Mouse (Mus musculus): Measurements from ENCODE around the gene Il1rapl2. TPM values are rescaled to one million over a fixed set of nuclear protein-coding genes. Genes with fewer than 3 reads are reported as not detected.

The Il1rapl2 gene
- total and polyA plus RNA-seq, 2 experiments = not detected

- Histone ChIP-seq H3K4me3 (ENCODE audit: insufficient read depth, low read depth, low read length) (no peak overlapping the region), H3K9ac (ENCODE audit: low read depth, low read length) (no peak overlapping the region), H3K36me3 (ENCODE audit: control insufficient read depth, insufficient read depth, low read length) (no peaks in the 10 kb centered on the region), H3K79me2 (ENCODE audit: control insufficient read depth, insufficient read depth, low read length) (no peaks in the 10 kb centered on the region), H3K27ac (replicated peaks; ENCODE audit: insufficient read depth, low read depth, low read length) (no peak overlapping the region), H3K27me3 (ENCODE audit: control insufficient read depth, insufficient read depth, low read length) (no peaks in the 10 kb centered on the region), H3K4me1 (ENCODE audit: control insufficient read depth, insufficient read depth, low read length) (no peaks in the 10 kb centered on the region)
- 82% methylated on average over 5 of the region's 5 CpGs for WGBS
- TF ChIP-seq POLR2A (IDR thresholded peaks at IDR 0.05; ENCODE audit: extremely low read depth, insufficient read depth, low read length) = no peak
- no peak for TF ChIP-seq CTCF (IDR thresholded peaks at IDR 0.05; ENCODE audit: low read depth, low read length)
- DNase-seq (ENCODE audit: extremely low read depth, low read depth, low spot score) = no peak
Observed at GRCm38 (mm10) chrX:137971306-137971705, 400.9 kb downstream of the Il1rapl2 start.

DNA sequence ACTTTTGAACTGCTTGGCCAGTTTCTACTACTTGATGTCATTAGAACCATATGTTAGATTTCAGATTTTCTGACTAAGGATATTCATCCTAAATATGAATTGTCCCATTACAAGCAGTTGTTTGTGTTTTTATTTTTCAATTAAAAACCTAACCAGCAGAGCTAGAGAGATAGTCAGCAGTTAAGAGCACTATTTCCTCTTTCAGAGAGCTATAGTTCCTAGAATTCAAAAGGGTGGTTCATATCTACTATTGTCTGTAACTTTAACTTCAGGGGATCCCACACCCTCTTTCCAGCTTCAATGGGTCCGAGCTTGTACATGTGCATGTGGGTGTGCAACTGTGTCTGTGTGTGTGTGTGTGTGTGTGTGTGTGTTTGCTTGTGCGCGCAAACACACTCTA is 472.7 kb downstream of the Il1rapl2 start:
- 81% methylated on average over 3 of the region's 3 CpGs for WGBS
- H3K4me1 ChIP-seq (ENCODE audit: control insufficient read depth, insufficient read depth, low read length) = no peaks in the 10 kb centered on the region
- H3K36me3 ChIP-seq (ENCODE audit: control insufficient read depth, insufficient read depth, low read length) = no peaks in the 10 kb centered on the region
- no peak for TF ChIP-seq CTCF (IDR thresholded peaks at IDR 0.05; ENCODE audit: low read depth, low read length)
- TF ChIP-seq POLR2A (IDR thresholded peaks at IDR 0.05; ENCODE audit: extremely low read depth, insufficient read depth, low read length) = no peak
- H3K27ac ChIP-seq (replicated peaks; ENCODE audit: insufficient read depth, low read depth, low read length) = no peak overlapping the region
- H3K27me3 ChIP-seq (ENCODE audit: control insufficient read depth, insufficient read depth, low read length) = no peaks in the 10 kb centered on the region
- DNase-seq (ENCODE audit: extremely low read depth, low read depth, low spot score) = no peak
- H3K4me3 ChIP-seq (ENCODE audit: insufficient read depth, low read depth, low read length) = no peak overlapping the region
- H3K79me2 ChIP-seq (ENCODE audit: control insufficient read depth, insufficient read depth, low read length) = no peaks in the 10 kb centered on the region
- H3K9ac ChIP-seq (ENCODE audit: low read depth, low read length) = no peak overlapping the region

- H3K27ac ChIP-seq (replicated peaks; ENCODE audit: insufficient read depth, low read depth, low read length) = no peak overlapping the region
- no peak overlapping the region for H3K4me3 ChIP-seq (ENCODE audit: insufficient read depth, low read depth, low read length)
- H3K27me3 ChIP-seq (ENCODE audit: control insufficient read depth, insufficient read depth, low read length) = no peaks in the 10 kb centered on the region
- no peaks in the 10 kb centered on the region for H3K79me2 ChIP-seq (ENCODE audit: control insufficient read depth, insufficient read depth, low read length)
- DNase-seq (ENCODE audit: extremely low read depth, low read depth, low spot score) = no peak
- no peak for TF ChIP-seq CTCF (IDR thresholded peaks at IDR 0.05; ENCODE audit: low read depth, low read length)
- TF ChIP-seq POLR2A (IDR thresholded peaks at IDR 0.05; ENCODE audit: extremely low read depth, insufficient read depth, low read length) = no peak
- H3K4me1 ChIP-seq (ENCODE audit: control insufficient read depth, insufficient read depth, low read length) = no peaks in the 10 kb centered on the region
- H3K36me3 ChIP-seq (ENCODE audit: control insufficient read depth, insufficient read depth, low read length) = no peaks in the 10 kb centered on the region
- no peak overlapping the region for H3K9ac ChIP-seq (ENCODE audit: low read depth, low read length)
- 55% methylated on average over 6 of the region's 6 CpGs for WGBS
Observed at GRCm38 (mm10) chrX:138103954-138104353, 533.5 kb downstream of the Il1rapl2 start.

DNA sequence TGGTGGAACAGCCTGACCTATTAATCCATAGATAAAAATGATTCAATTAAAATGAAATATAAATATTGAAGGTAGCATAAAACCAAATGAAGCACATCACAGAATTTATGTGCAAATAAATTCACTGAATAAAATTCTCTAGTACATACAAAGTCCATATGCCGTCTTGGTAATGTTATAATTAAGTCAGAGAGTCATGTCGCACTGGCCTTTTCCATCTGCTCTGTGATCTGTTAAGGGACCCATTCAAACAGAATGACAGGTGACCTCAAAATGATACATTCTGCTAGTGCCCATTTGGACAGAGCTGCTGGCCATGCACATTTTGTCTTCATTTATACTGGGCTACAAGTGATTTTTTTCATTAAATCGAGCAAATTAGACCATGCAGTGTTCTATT is 534.3 kb downstream of the Il1rapl2 start:
- H3K79me2 ChIP-seq (ENCODE audit: control insufficient read depth, insufficient read depth, low read length) = no peaks in the 10 kb centered on the region
- H3K27ac ChIP-seq (replicated peaks; ENCODE audit: insufficient read depth, low read depth, low read length) = no peak overlapping the region
- TF ChIP-seq CTCF (IDR thresholded peaks at IDR 0.05; ENCODE audit: low read depth, low read length) = no peak
- TF ChIP-seq POLR2A (IDR thresholded peaks at IDR 0.05; ENCODE audit: extremely low read depth, insufficient read depth, low read length) = no peak
- H3K4me1 ChIP-seq (ENCODE audit: control insufficient read depth, insufficient read depth, low read length) = no peaks in the 10 kb centered on the region
- no peak for DNase-seq (ENCODE audit: extremely low read depth, low read depth, low spot score)
- no peak overlapping the region for H3K9ac ChIP-seq (ENCODE audit: low read depth, low read length)
- no peaks in the 10 kb centered on the region for H3K36me3 ChIP-seq (ENCODE audit: control insufficient read depth, insufficient read depth, low read length)
- no peak overlapping the region for H3K4me3 ChIP-seq (ENCODE audit: insufficient read depth, low read depth, low read length)
- no peaks in the 10 kb centered on the region for H3K27me3 ChIP-seq (ENCODE audit: control insufficient read depth, insufficient read depth, low read length)
- 77% methylated on average over 3 of the region's 3 CpGs for WGBS

DNA sequence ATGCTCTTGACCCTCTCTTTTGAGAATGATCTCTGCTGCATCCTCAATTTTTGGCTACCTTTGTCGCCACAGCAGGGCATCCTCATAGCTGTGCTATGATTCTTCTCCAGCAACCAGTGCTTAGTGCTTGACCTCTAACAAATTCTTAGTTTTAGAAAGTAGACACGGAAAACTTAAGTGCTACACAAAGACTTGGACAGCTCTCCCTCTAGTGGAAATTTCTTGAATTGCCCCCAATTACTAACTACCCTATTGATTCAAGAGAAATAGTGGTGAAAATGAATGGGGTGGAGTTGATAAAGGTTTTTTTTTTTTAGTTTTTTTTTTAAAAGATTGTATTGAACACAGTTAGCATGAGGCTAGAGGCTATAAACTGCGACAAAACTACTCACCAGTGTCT is 599.7 kb downstream of the Il1rapl2 start:
- Histone ChIP-seq H3K27me3 (ENCODE audit: control insufficient read depth, insufficient read depth, low read length) (no peaks in the 10 kb centered on the region), H3K4me1 (ENCODE audit: control insufficient read depth, insufficient read depth, low read length) (no peaks in the 10 kb centered on the region), H3K4me3 (ENCODE audit: insufficient read depth, low read depth, low read length) (no peak overlapping the region), H3K36me3 (ENCODE audit: control insufficient read depth, insufficient read depth, low read length) (no peaks in the 10 kb centered on the region), H3K79me2 (ENCODE audit: control insufficient read depth, insufficient read depth, low read length) (no peaks in the 10 kb centered on the region), H3K9ac (ENCODE audit: low read depth, low read length) (no peak overlapping the region), H3K27ac (replicated peaks; ENCODE audit: insufficient read depth, low read depth, low read length) (no peak overlapping the region)
- DNase-seq (ENCODE audit: extremely low read depth, low read depth, low spot score) = peak; percentile 10
- WGBS = 11% methylated on average over 3 of the region's 3 CpGs
- TF ChIP-seq CTCF (IDR thresholded peaks at IDR 0.05; ENCODE audit: low read depth, low read length) (no peak), POLR2A (IDR thresholded peaks at IDR 0.05; ENCODE audit: extremely low read depth, insufficient read depth, low read length) (no peak)

DNA sequence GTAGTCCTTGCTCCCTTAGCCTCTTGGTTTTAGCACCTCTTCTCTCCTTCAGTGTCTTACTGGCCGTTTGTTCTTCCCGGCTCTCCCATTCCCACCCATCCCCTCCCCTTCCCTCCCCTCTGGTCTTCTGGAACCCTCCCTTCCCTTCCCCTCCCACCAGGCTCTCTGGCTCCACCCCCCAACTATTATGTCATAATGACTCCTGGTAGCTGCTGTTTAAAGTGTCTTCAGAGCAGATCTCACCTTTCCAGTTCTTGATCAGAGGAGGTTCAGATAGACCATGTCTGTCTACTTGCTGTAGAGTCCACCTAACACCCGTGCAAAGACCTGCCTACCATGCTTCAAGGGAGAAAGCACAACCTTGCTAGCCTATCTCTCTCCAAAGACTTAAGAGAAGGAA is 639.1 kb downstream of the Il1rapl2 start, which contains the start of gene Tex13a:
TSS of gene Tex13a (minus strand) at position 101 of the 400 bp plus-strand sequence.
- H3K9ac ChIP-seq (ENCODE audit: low read depth, low read length) = no peak within 1 kb of the TSS
- no peaks in the 10 kb centered on the region for H3K36me3 ChIP-seq (ENCODE audit: control insufficient read depth, insufficient read depth, low read length)
- WGBS = 75% methylated on average over 2 of the region's 3 CpGs
- no peak within 1 kb of the TSS for H3K4me3 ChIP-seq (ENCODE audit: insufficient read depth, low read depth, low read length)
- H3K27ac ChIP-seq (replicated peaks; ENCODE audit: insufficient read depth, low read depth, low read length) = no peak within 1 kb of the TSS
- no peaks in the 10 kb centered on the region for H3K4me1 ChIP-seq (ENCODE audit: control insufficient read depth, insufficient read depth, low read length)
- DNase-seq (ENCODE audit: extremely low read depth, low read depth, low spot score) = no peak
- H3K27me3 ChIP-seq (ENCODE audit: control insufficient read depth, insufficient read depth, low read length) = no peaks in the 10 kb centered on the region
- no peaks in the 10 kb centered on the region for H3K79me2 ChIP-seq (ENCODE audit: control insufficient read depth, insufficient read depth, low read length)
- TF ChIP-seq POLR2A (IDR thresholded peaks at IDR 0.05; ENCODE audit: extremely low read depth, insufficient read depth, low read length) (no peak), CTCF (IDR thresholded peaks at IDR 0.05; ENCODE audit: low read depth, low read length) (no peak)

All from liver, adult 2 months (tissue).